7 mouse cellular contexts compared by ENCODE assay signal in genomic region chr8:47990386-47990772, GRCm38 (mm10). TPM values are rescaled to one million over a fixed set of nuclear protein-coding genes. Genes with fewer than 3 reads are reported as not detected.
DNase-seq lines count a peak whose midpoint lies in the region; ATAC-seq lines count a peak whose summit lies in the region.

No protein-coding gene starts in this region.

- peak; percentile 99 for DNase-seq in adrenal gland, postnatal 25 days
- peak; percentile 98 for DNase-seq in embryonic facial prominence, embryonic 11.5 days (ENCODE audit: low spot score)
- DNase-seq in heart, adult 11 months, result peak; percentile 100
- DNase-seq in kidney, adult 18-20 months, result peak; percentile 99
- DNase-seq in limb, embryonic 10.5 days (ENCODE audit: low spot score), result peak; percentile 99
- DNase-seq in skeletal muscle tissue, adult 2 months (ENCODE audit: low read depth, low spot score), result peak; percentile 88

- peak; percentile 92 for ATAC-seq in embryonic facial prominence, embryonic 11.5 days (replicated peaks; ENCODE audit: insufficient number of reproducible peaks, low FRiP score, low TSS enrichment, low read depth)
- peak; percentile 96 for ATAC-seq in midbrain, embryonic 12.5 days (ENCODE audit: low FRiP score, low read depth)

- H3K27ac ChIP-seq in embryonic facial prominence, embryonic 11.5 days (replicated peaks; ENCODE audit: low read depth, low read length), result peak overlapping the region; percentile 89
- H3K27ac ChIP-seq in limb, embryonic 10.5 days, result peak overlapping the region; percentile 97
- peak overlapping the region; percentile 81 for H3K27ac ChIP-seq in midbrain, embryonic 12.5 days (replicated peaks)

- H3K27me3 ChIP-seq in embryonic facial prominence, embryonic 11.5 days (ENCODE audit: control insufficient read depth, insufficient read depth, low read length), result no peaks in the 10 kb centered on the region
- H3K27me3 ChIP-seq in limb, embryonic 10.5 days (ENCODE audit: low read depth, poor library complexity, severe bottlenecking), result no peaks in the 10 kb centered on the region
- peaks cover 18% of the 10 kb centered on the region for H3K27me3 ChIP-seq in midbrain, embryonic 12.5 days

- peak overlapping the region; percentile 90 for H3K4me3 ChIP-seq in embryonic facial prominence, embryonic 11.5 days (ENCODE audit: low read depth, low read length)
- peak overlapping the region; percentile 97 for H3K4me3 ChIP-seq in limb, embryonic 10.5 days
- peak overlapping the region; percentile 85 for H3K4me3 ChIP-seq in midbrain, embryonic 12.5 days

- no peaks in the 10 kb centered on the region for H3K36me3 ChIP-seq in embryonic facial prominence, embryonic 11.5 days (replicated peaks; ENCODE audit: control insufficient read depth, insufficient read depth, low read depth, low read length)
- no peaks in the 10 kb centered on the region for H3K36me3 ChIP-seq in limb, embryonic 10.5 days
- H3K36me3 ChIP-seq in midbrain, embryonic 12.5 days, result no peaks in the 10 kb centered on the region

- peaks cover 10% of the 10 kb centered on the region for H3K4me1 ChIP-seq in embryonic facial prominence, embryonic 11.5 days (ENCODE audit: control insufficient read depth, insufficient read depth, low read length)
- peaks cover 63% of the 10 kb centered on the region for H3K4me1 ChIP-seq in limb, embryonic 10.5 days
- peaks cover 28% of the 10 kb centered on the region for H3K4me1 ChIP-seq in midbrain, embryonic 12.5 days

- WGBS in embryonic facial prominence, embryonic 11.5 days, result under 1% methylated on average over 35 of the region's 45 CpGs
- WGBS in limb, embryonic 10.5 days, result 2% methylated on average over 42 of the region's 45 CpGs
- WGBS in midbrain, embryonic 12.5 days, result 1% methylated on average over 32 of the region's 45 CpGs

- peak overlapping the region; percentile 94 for H3K9ac ChIP-seq in embryonic facial prominence, embryonic 11.5 days (replicated peaks; ENCODE audit: low read length)
- peak overlapping the region; percentile 88 for H3K9ac ChIP-seq in midbrain, embryonic 12.5 days (replicated peaks)

- no peaks in the 10 kb centered on the region for H3K9me3 ChIP-seq in embryonic facial prominence, embryonic 11.5 days (replicated peaks; ENCODE audit: control insufficient read depth, low read length)
- no peaks in the 10 kb centered on the region for H3K9me3 ChIP-seq in limb, embryonic 10.5 days (replicated peaks)
- no peaks in the 10 kb centered on the region for H3K9me3 ChIP-seq in midbrain, embryonic 12.5 days

- H3K4me2 ChIP-seq in embryonic facial prominence, embryonic 11.5 days (ENCODE audit: low read depth, low read length), result peak overlapping the region; percentile 96
- peak overlapping the region; percentile 87 for H3K4me2 ChIP-seq in midbrain, embryonic 12.5 days (replicated peaks)

RNA-seq across cellular contexts. Expression of gene Wwc2, which starts 0.3 kb away (rescaled TPM):
- total RNA-seq in adrenal gland, postnatal 25 days (2021), result 23.0 and 27.0 TPM in 2 replicates
- polyA plus RNA-seq in embryonic facial prominence, embryonic 11.5 days (2014; fragmentation: Nextera tagmentation; extraction: Ambion mirVana), result 8.8 and 9.7 TPM in 2 replicates
- 9.7 and 11.7 TPM in 2 replicates for polyA plus RNA-seq in limb, embryonic 10.5 days (2016; fragmentation: Nextera tagmentation; extraction: Ambion mirVana)
- 9.9 and 10.0 TPM in 2 replicates for polyA plus RNA-seq in midbrain, embryonic 12.5 days (2016; fragmentation: Nextera tagmentation; extraction: Ambion mirVana)

Comparison
In these comparisons a context has a peak if more than half of its experiments do, and no peak if none do; other contexts are left out.
1. Peak in every context shown above with its lines: DNase-seq, ATAC-seq, H3K4me3 ChIP-seq and H3K27ac ChIP-seq.